Mouse (Mus musculus) forebrain, embryonic 10.5 days (tissue): ENCODE measurements around the gene Nudt5. TPM values are rescaled to one million over a fixed set of nuclear protein-coding genes. Genes with fewer than 3 reads are reported as not detected.

Source experiments
- DNase-seq: peaks from one replicate; pipeline ENCODE4 v3.0.0-alpha.2; 2017; ENCODE audit warnings: low spot score; ENCODE audit errors: extremely low spot score
- H3K27ac ChIP-seq: fragments of 300-500 bp; sonication (generic); 2 replicates; pipeline ENCODE4 v1.5.1; 2016; ENCODE audit warnings: mild to moderate bottlenecking
- H3K27me3 ChIP-seq: fragments of 300-500 bp; sonication (generic); 2 replicates; pipeline ENCODE4 v1.6.1; 2016; ENCODE audit warnings: mild to moderate bottlenecking; ENCODE audit not compliant: poor library complexity, severe bottlenecking
- H3K36me3 ChIP-seq: fragments of 300-500 bp; sonication (generic); replicated peaks from 2 replicates; pipeline ENCODE4 v1.6.1; 2016; ENCODE audit warnings: mild to moderate bottlenecking, moderate library complexity
- H3K4me1 ChIP-seq: fragments of 300-500 bp; sonication (generic); 2 replicates; pipeline ENCODE4 v1.6.1; 2016
- H3K4me3 ChIP-seq: fragments of 300-500 bp; sonication (generic); 2 replicates; pipeline ENCODE4 v1.5.1; 2016; ENCODE audit warnings: mild to moderate bottlenecking, moderate library complexity
- H3K9me3 ChIP-seq: fragments of 300-500 bp; sonication (generic); 2 replicates; pipeline ENCODE4 v1.6.1; 2016; ENCODE audit warnings: mild to moderate bottlenecking, moderate library complexity
- WGBS: fragments of 180-500 bp; shearing (Covaris S2); methylation state at CpG from one replicate; pipeline ENCODE4 v1.1.7; 2016; 5-methylcytosine and 5-hydroxymethylcytosine counted together
- polyA plus RNA-seq: library from polyadenylated mRNA; unstranded; fragments of >200 nt; fragmentation: Nextera tagmentation; extraction: Ambion mirVana; gene quantifications from 2 replicates; pipeline ENCODE4 v1.2.1, GENCODE M21; 2016

The Nudt5 gene
- polyA plus RNA-seq, 1 experiment from 2014 or later, result 128 TPM

DNA sequence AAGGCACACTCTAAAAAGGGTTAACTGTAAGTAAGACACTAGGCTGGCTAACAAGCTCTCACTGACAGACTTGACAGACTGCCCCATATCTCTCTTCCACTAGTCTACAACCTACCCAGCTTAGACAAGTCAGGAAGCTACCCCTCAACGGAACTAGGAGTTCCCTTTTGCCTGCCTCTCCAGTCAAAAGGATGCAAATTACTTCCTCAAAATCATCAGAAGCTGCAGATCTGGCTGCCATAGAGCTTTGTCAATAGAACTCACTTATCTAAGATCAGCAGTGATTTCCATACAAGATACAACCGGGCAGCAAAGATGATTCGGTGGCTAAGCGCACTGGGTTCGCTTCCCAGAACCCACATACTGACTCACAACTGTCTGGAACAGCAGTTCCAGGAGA is 20.1 kb upstream of the Nudt5 start:
- WGBS, result 91% methylated on average over 5 of the region's 5 CpGs
- Histone ChIP-seq H3K36me3 (peaks cover 80% of the 10 kb centered on the region), H3K27me3 (no peaks in the 10 kb centered on the region), H3K4me3 (no peak overlapping the region), H3K4me1 (no peaks in the 10 kb centered on the region), H3K9me3 (no peaks in the 10 kb centered on the region), H3K27ac (no peak overlapping the region)
- no peak for DNase-seq

DNA sequence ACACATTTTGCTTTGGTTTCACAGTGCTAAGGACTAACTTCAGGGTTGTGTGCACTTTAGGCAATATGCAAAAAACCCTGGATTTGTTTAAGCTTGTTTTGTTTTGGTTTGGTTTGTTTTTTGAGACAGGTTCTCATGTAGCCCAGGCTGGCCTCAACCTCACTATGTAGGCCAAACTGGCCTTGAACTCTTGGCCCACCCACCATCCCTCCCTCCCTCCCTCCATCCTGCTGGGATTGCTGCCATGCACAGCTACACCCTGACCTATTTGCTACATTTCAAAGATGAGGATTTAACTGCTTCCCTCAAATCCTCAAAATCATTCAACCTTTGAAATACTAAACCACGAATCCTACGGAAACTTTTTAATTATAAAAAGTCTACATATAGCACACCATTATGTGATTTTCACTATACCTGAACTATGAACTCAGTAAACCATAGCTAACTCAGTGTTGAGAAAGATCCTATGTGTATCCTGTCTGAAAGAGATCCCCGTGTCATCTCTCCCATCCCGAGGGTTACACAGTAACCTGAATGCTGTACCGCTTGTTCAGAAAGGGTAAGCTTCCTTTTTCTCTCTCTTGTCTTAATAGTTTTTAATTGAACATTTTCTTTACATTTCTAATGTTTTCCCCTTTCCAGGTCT is 19.4 kb upstream of the Nudt5 start:
- H3K4me1 ChIP-seq, result no peaks in the 10 kb centered on the region
- WGBS, result 95% methylated on average over 5 of the region's 5 CpGs
- no peak overlapping the region for H3K4me3 ChIP-seq
- no peak overlapping the region for H3K27ac ChIP-seq
- no peaks in the 10 kb centered on the region for H3K9me3 ChIP-seq
- no peaks in the 10 kb centered on the region for H3K27me3 ChIP-seq
- no peak for DNase-seq
- peaks cover 79% of the 10 kb centered on the region for H3K36me3 ChIP-seq

- Histone ChIP-seq H3K27ac (no peak overlapping the region), H3K4me3 (no peak overlapping the region), H3K9me3 (peaks cover 9% of the 10 kb centered on the region; the same call in 1 of the 2 replicates), H3K36me3 (peaks cover 68% of the 10 kb centered on the region), H3K4me1 (peaks cover 5% of the 10 kb centered on the region), H3K27me3 (no peaks in the 10 kb centered on the region)
- WGBS, result 96% methylated on average over 11 of the region's 11 CpGs
- no peak for DNase-seq
Measured at GRCm38 (mm10) chr2:5840815-5841214, 4.0 kb upstream of the Nudt5 start.

DNA sequence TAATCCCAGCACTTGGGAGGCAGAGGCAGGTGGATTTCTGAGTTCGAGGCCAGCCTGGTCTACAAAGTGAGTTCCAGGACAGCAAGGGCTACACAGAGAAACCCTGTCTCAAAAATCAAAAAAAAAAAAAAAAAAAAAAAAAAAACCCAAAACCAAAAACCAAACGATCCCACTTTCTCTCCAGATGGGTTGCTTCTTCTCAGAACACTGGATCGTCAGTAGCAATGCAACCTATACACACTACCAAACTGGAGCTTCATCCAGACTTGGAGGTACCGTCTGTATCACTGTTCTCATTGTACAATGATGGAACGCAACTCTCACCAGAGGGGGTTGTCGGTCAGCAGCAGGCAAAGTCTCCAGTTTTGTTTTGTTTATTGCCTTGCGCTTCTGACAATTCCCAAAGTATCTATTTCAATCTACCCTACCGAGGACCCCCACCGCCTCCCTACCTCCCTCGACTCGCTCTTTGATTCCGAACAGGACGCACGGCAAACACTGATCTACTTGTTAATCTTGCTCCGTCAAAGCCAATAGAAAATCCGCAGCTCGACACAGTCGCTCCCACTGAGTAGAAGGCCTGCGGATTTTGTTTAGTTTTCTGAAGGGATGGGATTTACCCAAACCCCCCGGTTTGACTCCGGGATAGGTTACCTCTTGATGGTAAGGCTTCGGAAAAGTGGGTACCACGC is 492 bp upstream of the Nudt5 start:
- WGBS, result 4% methylated on average over 23 of the region's 23 CpGs
- Histone ChIP-seq H3K27me3 (no peaks in the 10 kb centered on the region), H3K36me3 (peaks cover 52% of the 10 kb centered on the region), H3K27ac (peak overlapping the region; percentile 96), H3K4me1 (peaks cover 16% of the 10 kb centered on the region), H3K9me3 (peaks cover 11% of the 10 kb centered on the region; the same call in 1 of the 2 replicates), H3K4me3 (peak overlapping the region; percentile 80)
- DNase-seq, result no peak

- DNase-seq, result no peak
- WGBS, result 47% methylated on average over 4 of the region's 4 CpGs
- Histone ChIP-seq H3K4me1 (peaks cover 16% of the 10 kb centered on the region), H3K27ac (peak overlapping the region; percentile 96), H3K9me3 (peaks cover 5% of the 10 kb centered on the region; the same call in 1 of the 2 replicates), H3K27me3 (no peaks in the 10 kb centered on the region), H3K36me3 (peaks cover 52% of the 10 kb centered on the region), H3K4me3 (peak overlapping the region; percentile 80)
Measured at GRCm38 (mm10) chr2:5845826-5846225, 1.0 kb downstream of the Nudt5 start.

DNA sequence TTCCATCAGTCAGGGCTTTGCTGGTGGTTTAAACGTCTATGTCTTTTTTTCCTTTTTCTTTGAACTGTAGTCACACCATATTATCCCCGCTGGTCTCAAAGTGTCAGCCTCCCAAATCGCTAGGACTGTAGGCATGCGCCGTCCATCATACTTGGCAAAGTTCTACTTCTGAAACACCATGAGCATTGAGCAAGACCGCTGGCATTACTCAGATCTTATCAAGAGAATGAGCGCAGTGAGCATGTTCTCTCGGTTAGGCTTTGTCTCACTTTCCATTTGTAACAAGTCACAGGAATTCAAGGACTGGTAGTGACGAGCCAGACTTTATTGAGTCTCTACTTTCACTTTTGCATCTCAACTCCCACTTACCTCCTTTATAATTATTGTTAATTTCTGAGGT is 6.3 kb downstream of the Nudt5 start:
- H3K36me3 ChIP-seq, result peaks cover 56% of the 10 kb centered on the region
- no peak for DNase-seq

DNA sequence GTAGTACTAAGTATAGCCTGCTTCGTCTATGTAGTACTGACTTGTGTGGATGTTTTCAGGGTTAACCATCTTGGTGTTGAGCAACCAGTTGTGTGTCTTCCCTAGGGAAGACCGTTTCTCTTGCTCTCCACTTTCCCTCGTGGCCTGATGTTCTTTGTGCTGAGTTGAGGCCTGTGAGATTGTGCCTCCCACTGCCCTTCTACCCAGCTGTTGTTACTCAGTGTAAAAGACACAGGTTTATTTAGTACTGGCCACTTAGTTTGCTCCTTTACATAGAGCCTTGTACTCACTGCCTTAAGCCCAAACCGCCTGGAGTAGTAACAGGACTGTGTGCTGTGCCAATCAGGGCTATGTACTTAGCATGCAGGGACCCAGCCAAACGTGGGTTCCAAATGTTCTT is 7.0 kb downstream of the Nudt5 start:
- Histone ChIP-seq H3K9me3 (peaks cover 5% of the 10 kb centered on the region; the same call in 1 of the 2 replicates), H3K4me1 (peaks cover under 1% of the 10 kb centered on the region; the same call in 1 of the 2 replicates), H3K36me3 (peaks cover 64% of the 10 kb centered on the region), H3K27ac (no peak overlapping the region), H3K4me3 (no peak overlapping the region), H3K27me3 (no peaks in the 10 kb centered on the region)
- DNase-seq, result no peak
- 93% methylated on average over 5 of the region's 5 CpGs for WGBS

More for the DNA sequence above, 6.3 kb downstream of the Nudt5 start:
- Histone ChIP-seq H3K4me3 (no peak overlapping the region), H3K4me1 (peaks cover 8% of the 10 kb centered on the region), H3K27me3 (no peaks in the 10 kb centered on the region), H3K27ac (no peak overlapping the region), H3K9me3 (peaks cover 5% of the 10 kb centered on the region; the same call in 1 of the 2 replicates)
- WGBS, result 96% methylated on average over 9 of the region's 9 CpGs

DNA sequence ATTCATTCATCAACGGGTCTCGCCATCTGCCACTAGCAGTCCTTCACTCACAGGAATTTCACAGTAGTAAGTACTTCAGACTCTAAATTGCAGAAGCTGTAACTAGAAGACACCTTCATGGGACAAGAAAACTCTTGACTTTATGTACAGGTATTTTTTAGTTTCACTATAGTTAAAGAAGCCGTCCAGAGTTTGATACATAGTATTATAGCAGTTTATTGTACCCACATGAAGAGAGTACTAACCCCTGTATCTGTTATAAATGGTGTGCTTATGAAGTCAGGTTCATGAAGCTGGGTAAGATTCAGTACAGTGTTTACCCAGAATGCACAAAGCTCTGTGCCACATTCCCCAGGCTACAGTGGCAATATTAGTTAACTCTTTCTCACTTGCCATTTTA is 18.0 kb downstream of the Nudt5 start, which contains the start of gene Gm13199:
Gene Gm13199 (minus strand): TSS at position 101 of the 400 bp plus-strand sequence.
- no peaks in the 10 kb centered on the region for H3K9me3 ChIP-seq
- H3K36me3 ChIP-seq, result peaks cover 96% of the 10 kb centered on the region
- 93% methylated on average over 3 of the region's 3 CpGs for WGBS
- no peaks in the 10 kb centered on the region for H3K4me1 ChIP-seq
- H3K27ac ChIP-seq, result no peak within 1 kb of the TSS
- no peak for DNase-seq
- H3K4me3 ChIP-seq, result no peak within 1 kb of the TSS
- no peaks in the 10 kb centered on the region for H3K27me3 ChIP-seq

DNA sequence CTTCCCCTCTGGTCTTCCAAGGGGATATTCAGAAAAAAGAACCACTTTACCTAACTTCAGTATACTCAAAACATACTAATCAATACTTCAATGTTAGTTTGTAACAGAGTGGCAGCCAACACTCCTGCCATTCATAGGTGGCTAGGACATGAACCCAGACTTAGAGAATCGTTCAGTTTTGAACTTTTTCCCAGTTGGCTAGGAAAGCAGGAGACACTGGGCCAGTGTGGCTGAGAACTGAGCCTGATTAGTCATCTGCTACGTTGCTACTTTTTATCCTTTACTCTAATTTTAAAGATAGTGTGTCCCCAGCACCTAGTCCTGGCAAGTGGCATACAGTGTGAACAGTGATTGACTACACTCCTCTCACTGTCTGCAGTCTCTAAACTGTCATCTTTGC is 22.9 kb downstream of the Nudt5 start:
- Histone ChIP-seq H3K4me1 (no peaks in the 10 kb centered on the region), H3K9me3 (no peaks in the 10 kb centered on the region), H3K4me3 (no peak overlapping the region), H3K36me3 (peaks cover 90% of the 10 kb centered on the region), H3K27me3 (no peaks in the 10 kb centered on the region), H3K27ac (no peak overlapping the region)
- DNase-seq, result no peak
- WGBS, result 94% methylated on average over 2 of the region's 2 CpGs

DNA sequence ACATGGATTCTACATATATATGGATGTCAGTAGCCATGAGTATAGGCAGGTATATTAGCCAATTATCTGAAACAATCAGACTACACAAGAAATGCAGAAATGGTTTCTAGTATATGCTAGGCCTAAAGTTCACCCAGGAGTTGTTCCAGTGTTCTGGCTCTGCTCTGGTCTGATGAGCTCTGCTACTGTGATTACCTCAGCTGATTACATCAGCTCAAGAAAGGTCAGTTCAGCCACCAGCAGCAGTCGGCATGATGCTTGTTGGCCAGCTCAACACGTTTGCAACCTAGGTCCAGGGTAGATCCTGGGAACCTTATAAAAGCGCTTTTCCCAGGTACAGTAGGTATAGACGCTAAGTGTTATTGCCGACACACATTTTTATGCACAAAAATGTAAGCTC is 24.9 kb downstream of the Nudt5 start:
- H3K4me1 ChIP-seq, result no peaks in the 10 kb centered on the region
- no peaks in the 10 kb centered on the region for H3K27me3 ChIP-seq
- H3K27ac ChIP-seq, result no peak overlapping the region
- H3K4me3 ChIP-seq, result no peak overlapping the region
- no peak for DNase-seq
- H3K9me3 ChIP-seq, result no peaks in the 10 kb centered on the region; the same call in 1 of the 2 replicates
- WGBS, result 96% methylated on average over 5 of the region's 5 CpGs
- peaks cover 90% of the 10 kb centered on the region for H3K36me3 ChIP-seq

GRCm38 (mm10) chr2:5877446-5877845 is 32.6 kb downstream of the Nudt5 start:
- no peak for DNase-seq
- peaks cover 93% of the 10 kb centered on the region for H3K36me3 ChIP-seq
- 80% methylated on average over 3 of the region's 3 CpGs for WGBS
- no peak overlapping the region for H3K4me3 ChIP-seq
- no peaks in the 10 kb centered on the region; the same call in 1 of the 2 replicates for H3K9me3 ChIP-seq
- no peaks in the 10 kb centered on the region for H3K27me3 ChIP-seq
- H3K27ac ChIP-seq, result no peak overlapping the region
- no peaks in the 10 kb centered on the region for H3K4me1 ChIP-seq

DNA sequence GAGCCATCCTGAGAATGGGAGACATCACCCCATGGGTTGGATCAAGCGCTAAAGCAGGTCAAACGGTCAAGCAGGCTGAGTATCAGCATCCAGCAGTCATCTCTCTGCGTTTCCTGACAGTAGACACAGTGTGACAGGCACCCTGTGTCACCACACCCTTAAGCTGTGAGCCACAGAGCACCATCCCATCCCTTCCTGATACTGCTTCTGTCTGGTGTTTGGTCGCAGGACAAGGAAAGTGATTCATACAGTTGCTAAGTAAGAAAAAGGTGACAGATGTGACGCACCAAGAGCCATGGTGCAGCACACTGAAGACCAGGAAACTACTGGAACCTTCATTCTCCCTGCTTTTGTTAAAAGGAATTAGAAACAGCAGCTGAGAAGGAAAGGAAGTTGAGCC is 44.0 kb downstream of the Nudt5 start:
- H3K9me3 ChIP-seq, result no peaks in the 10 kb centered on the region
- H3K4me1 ChIP-seq, result 0 out of 2 replicates have a peak, but pooled peaks cover 3% of the 10 kb centered on the region
- no peak overlapping the region for H3K27ac ChIP-seq
- H3K4me3 ChIP-seq, result no peak overlapping the region
- no peak for DNase-seq
- H3K36me3 ChIP-seq, result peaks cover 87% of the 10 kb centered on the region
- whole genome bisulfite sequencing, result 87% methylated on average over 5 of the region's 5 CpGs
- H3K27me3 ChIP-seq, result no peaks in the 10 kb centered on the region

DNA sequence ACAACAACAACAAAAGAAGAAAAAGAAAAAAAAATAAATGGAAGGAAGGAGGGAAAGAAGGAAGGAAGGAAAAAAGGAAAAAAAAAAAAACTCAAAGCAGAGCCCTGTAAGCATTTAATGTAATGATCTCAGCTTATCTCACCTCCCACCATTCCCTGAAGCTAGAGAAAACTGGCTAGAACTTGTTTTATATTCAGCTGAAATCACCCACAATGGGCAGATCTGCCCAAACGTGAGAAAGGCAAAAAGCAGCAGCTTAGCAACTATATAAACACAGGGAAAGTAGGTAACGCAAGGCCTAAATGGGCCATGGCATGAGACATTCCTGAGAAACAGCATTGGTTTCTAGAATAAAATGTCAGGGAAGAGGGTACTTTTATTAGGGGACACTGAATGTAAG is 44.6 kb downstream of the Nudt5 start:
- Histone ChIP-seq H3K4me3 (no peak overlapping the region), H3K4me1 (peaks cover 7% of the 10 kb centered on the region), H3K27me3 (no peaks in the 10 kb centered on the region), H3K9me3 (no peaks in the 10 kb centered on the region), H3K36me3 (peaks cover 82% of the 10 kb centered on the region), H3K27ac (no peak overlapping the region)
- DNase-seq, result no peak
- whole genome bisulfite sequencing, result 80% methylated on average over 2 of the region's 2 CpGs
